Mouse (Mus musculus) embryonic facial prominence, embryonic 11.5 days (tissue): ENCODE results near the gene Meis3. TPM values are rescaled to one million over a fixed set of nuclear protein-coding genes. Genes with fewer than 3 reads are reported as not detected.

Experiments
- ATAC-seq: fragments of 200-750 bp; cut with Nextera tagmentation; replicated peaks from 2 replicates; pipeline ENCODE4 v1.8.0; 2017; ENCODE audit warnings: low read depth; ENCODE audit not compliant: insufficient number of reproducible peaks, low FRiP score, low TSS enrichment
- DNase-seq: peaks from one replicate; pipeline ENCODE4 v3.0.0-alpha.2; 2015; ENCODE audit warnings: low spot score
- H3K27ac ChIP-seq: fragments of 300-500 bp; sonication (generic); replicated peaks from 2 replicates; pipeline ENCODE4 v1.5.1; 2014; ENCODE audit warnings: mild to moderate bottlenecking, low read depth, low read length, control low read depth
- H3K27me3 ChIP-seq: fragments of 300-500 bp; sonication (generic); 2 replicates; pipeline ENCODE4 v1.6.1; 2014; ENCODE audit warnings: mild to moderate bottlenecking, low read length, moderate library complexity, mixed read lengths; ENCODE audit not compliant: control insufficient read depth, insufficient read depth
- H3K36me3 ChIP-seq: fragments of 300-500 bp; sonication (generic); replicated peaks from 2 replicates; pipeline ENCODE4 v1.6.1; 2014; ENCODE audit warnings: low read depth, mild to moderate bottlenecking, low read length, moderate library complexity, mixed read lengths; ENCODE audit not compliant: control insufficient read depth, insufficient read depth
- H3K4me1 ChIP-seq: fragments of 300-500 bp; sonication (generic); 2 replicates; pipeline ENCODE4 v1.6.1; 2014; ENCODE audit warnings: low read length, mixed read lengths; ENCODE audit not compliant: control insufficient read depth, insufficient read depth
- H3K4me2 ChIP-seq: fragments of 300-500 bp; sonication (generic); 2 replicates; pipeline ENCODE4 v1.6.1; 2014; ENCODE audit warnings: low read depth, mild to moderate bottlenecking, control low read depth, low read length, moderate library complexity
- H3K4me3 ChIP-seq: fragments of 300-500 bp; sonication (generic); 2 replicates; pipeline ENCODE4 v1.5.1; 2014; ENCODE audit warnings: low read depth, low read length, control low read depth
- H3K9ac ChIP-seq: fragments of 300-500 bp; sonication (generic); replicated peaks from 2 replicates; pipeline ENCODE4 v1.6.1; 2014; ENCODE audit warnings: mild to moderate bottlenecking, control low read depth, low read length
- H3K9me3 ChIP-seq: fragments of 300-500 bp; sonication (generic); replicated peaks from 2 replicates; pipeline ENCODE4 v1.6.1; 2016; ENCODE audit warnings: mild to moderate bottlenecking, low read length, inconsistent platforms, mixed read lengths; ENCODE audit not compliant: control insufficient read depth
- WGBS: fragments of 180-500 bp; shearing (Covaris S2); extraction: QIAGEN DNeasy Blood & Tissue Kit; methylation state at CpG from one replicate; pipeline ENCODE4 v1.1.7; 2014; 5-methylcytosine and 5-hydroxymethylcytosine counted together
- polyA plus RNA-seq: library from polyadenylated mRNA; unstranded; fragments of >200 nt; fragmentation: Nextera tagmentation; extraction: Ambion mirVana; gene quantifications from 2 replicates; pipeline ENCODE4 v1.2.1, GENCODE M21; 2014

The Meis3 gene
- polyA plus RNA-seq, 1 experiment from 2014 or later = 34.0 TPM

- 17% methylated on average over 5 of the region's 5 CpGs for WGBS
- Histone ChIP-seq H3K4me1 (no peaks in the 10 kb centered on the region), H3K27me3 (no peaks in the 10 kb centered on the region), H3K36me3 (no peaks in the 10 kb centered on the region), H3K9ac (no peak overlapping the region), H3K9me3 (no peaks in the 10 kb centered on the region), H3K4me2 (no peak overlapping the region), H3K27ac (no peak overlapping the region), H3K4me3 (no peak overlapping the region)
- DNase-seq (peak; percentile 84), ATAC-seq (no peak)
These were observed 17.4 kb downstream of the Meis3 start for GRCm38 (mm10) chr7:16192315-16192714.

- DNase-seq (no peak), ATAC-seq (no peak)
- no peak overlapping the region for H3K4me3 ChIP-seq
- H3K36me3 ChIP-seq = no peaks in the 10 kb centered on the region
- H3K9me3 ChIP-seq = no peaks in the 10 kb centered on the region
- WGBS = 52% methylated on average over 3 of the region's 3 CpGs
- H3K27me3 ChIP-seq = no peaks in the 10 kb centered on the region
- no peak overlapping the region for H3K27ac ChIP-seq
- no peak overlapping the region for H3K4me2 ChIP-seq
- H3K9ac ChIP-seq = no peak overlapping the region
- no peaks in the 10 kb centered on the region for H3K4me1 ChIP-seq
These were observed 18.8 kb downstream of the Meis3 start for GRCm38 (mm10) chr7:16193702-16194101.

GRCm38 (mm10) chr7:16196616-16197015 is 21.7 kb downstream of the Meis3 start:
- DNase-seq (no peak), ATAC-seq (no peak)
- Histone ChIP-seq H3K27ac (no peak overlapping the region), H3K36me3 (no peaks in the 10 kb centered on the region; the same call in 1 of the 2 replicates), H3K4me2 (no peak overlapping the region), H3K9ac (no peak overlapping the region), H3K9me3 (no peaks in the 10 kb centered on the region), H3K27me3 (no peaks in the 10 kb centered on the region), H3K4me1 (no peaks in the 10 kb centered on the region), H3K4me3 (no peak overlapping the region)
- 78% methylated on average over 6 of the region's 6 CpGs for WGBS

GRCm38 (mm10) chr7:16197166-16197565 is 22.3 kb downstream of the Meis3 start:
- H3K9me3 ChIP-seq = no peaks in the 10 kb centered on the region
- H3K4me3 ChIP-seq = no peak overlapping the region
- H3K4me2 ChIP-seq = no peak overlapping the region
- H3K27me3 ChIP-seq = no peaks in the 10 kb centered on the region
- no peak overlapping the region for H3K27ac ChIP-seq
- H3K4me1 ChIP-seq = no peaks in the 10 kb centered on the region
- ATAC-seq = no peak
- 83% methylated on average over 5 of the region's 5 CpGs for WGBS
- DNase-seq = no peak
- no peak overlapping the region for H3K9ac ChIP-seq
- no peaks in the 10 kb centered on the region; the same call in 1 of the 2 replicates for H3K36me3 ChIP-seq

GRCm38 (mm10) chr7:16198540-16198939 is 23.6 kb downstream of the Meis3 start:
- Histone ChIP-seq H3K4me3 (no peak overlapping the region), H3K36me3 (no peaks in the 10 kb centered on the region; the same call in none of the 2 replicates)

GRCm38 (mm10) chr7:16201136-16201535 is 26.2 kb downstream of the Meis3 start:
- Histone ChIP-seq H3K27me3 (no peaks in the 10 kb centered on the region), H3K4me1 (no peaks in the 10 kb centered on the region), H3K4me2 (no peak overlapping the region), H3K4me3 (no peak overlapping the region), H3K9me3 (no peaks in the 10 kb centered on the region), H3K36me3 (peaks cover 3% of the 10 kb centered on the region), H3K9ac (no peak overlapping the region), H3K27ac (no peak overlapping the region)
- ATAC-seq (no peak), DNase-seq (no peak)
- WGBS = 84% methylated on average over 6 of the region's 6 CpGs

More at GRCm38 (mm10) chr7:16198540-16198939, 23.6 kb downstream of the Meis3 start:
- DNase-seq (no peak), ATAC-seq (no peak)
- Histone ChIP-seq H3K4me1 (no peaks in the 10 kb centered on the region), H3K27ac (no peak overlapping the region), H3K4me2 (no peak overlapping the region), H3K27me3 (no peaks in the 10 kb centered on the region), H3K9ac (no peak overlapping the region), H3K9me3 (no peaks in the 10 kb centered on the region)
- 88% methylated on average over 11 of the region's 11 CpGs for WGBS

GRCm38 (mm10) chr7:16202756-16203504 is 28.0 kb downstream of the Meis3 start:
- Histone ChIP-seq H3K4me2 (no peak overlapping the region), H3K27ac (no peak overlapping the region), H3K27me3 (no peaks in the 10 kb centered on the region), H3K4me3 (no peak overlapping the region), H3K9me3 (no peaks in the 10 kb centered on the region), H3K36me3 (peaks cover 3% of the 10 kb centered on the region), H3K4me1 (no peaks in the 10 kb centered on the region), H3K9ac (no peak overlapping the region; the same call in 1 of the 2 replicates)
- WGBS = 77% methylated on average over 15 of the region's 15 CpGs
- ATAC-seq (no peak), DNase-seq (no peak)

- Histone ChIP-seq H3K36me3 (peaks cover 3% of the 10 kb centered on the region), H3K27ac (no peak overlapping the region), H3K9me3 (no peaks in the 10 kb centered on the region), H3K27me3 (no peaks in the 10 kb centered on the region), H3K4me2 (no peak overlapping the region), H3K4me3 (no peak overlapping the region), H3K9ac (no peak overlapping the region), H3K4me1 (no peaks in the 10 kb centered on the region)
- WGBS = 89% methylated on average over 13 of the region's 13 CpGs
- ATAC-seq (0 out of 2 replicates have a peak, but pooled peaks have one; percentile 3), DNase-seq (no peak)
These were observed 28.6 kb downstream of the Meis3 start for GRCm38 (mm10) chr7:16203505-16203903.
